Mouse (Mus musculus): ENCODE data around the gene Hs2st1.

Hs2st1 gene

GRCm38 (mm10) chr3:144496762-144497161 is 73.2 kb downstream of the Hs2st1 start:
- no peak for DNase-seq

DNA sequence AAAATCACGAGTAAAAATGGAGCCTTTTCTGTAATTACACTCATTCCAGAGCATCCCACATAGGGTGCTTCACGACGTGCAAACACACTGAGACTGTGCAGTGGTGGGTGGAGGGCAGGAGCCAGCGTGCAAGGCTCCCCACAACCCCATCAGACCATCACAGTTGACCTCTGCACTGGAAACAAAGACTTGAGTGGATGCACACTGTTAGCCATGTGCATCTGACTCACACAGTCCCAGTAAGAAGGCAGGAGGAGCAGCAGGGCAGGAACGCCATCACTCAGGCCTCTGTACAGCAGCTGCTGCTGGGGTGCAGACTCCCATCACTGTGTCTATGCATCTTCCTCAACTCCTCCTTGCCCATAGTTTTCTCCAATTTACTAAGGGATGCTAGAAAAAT is 75.1 kb downstream of the Hs2st1 start:
- no peak for DNase-seq

GRCm38 (mm10) chr3:144488787-144489186 is 81.2 kb downstream of the Hs2st1 start:
- no peak for DNase-seq

- DNase-seq = no peak
These were observed 89.4 kb downstream of the Hs2st1 start for GRCm38 (mm10) chr3:144480595-144480994.

- DNase-seq = no peak
These were observed 91.6 kb downstream of the Hs2st1 start for GRCm38 (mm10) chr3:144478427-144478794.

- no peak for DNase-seq
These were observed 92.1 kb downstream of the Hs2st1 start for GRCm38 (mm10) chr3:144477707-144478426.

- DNase-seq = no peak
These were observed 94.1 kb downstream of the Hs2st1 start for GRCm38 (mm10) chr3:144475891-144476290.

GRCm38 (mm10) chr3:144474726-144475125 is 95.3 kb downstream of the Hs2st1 start:
- no peak for DNase-seq

DNA sequence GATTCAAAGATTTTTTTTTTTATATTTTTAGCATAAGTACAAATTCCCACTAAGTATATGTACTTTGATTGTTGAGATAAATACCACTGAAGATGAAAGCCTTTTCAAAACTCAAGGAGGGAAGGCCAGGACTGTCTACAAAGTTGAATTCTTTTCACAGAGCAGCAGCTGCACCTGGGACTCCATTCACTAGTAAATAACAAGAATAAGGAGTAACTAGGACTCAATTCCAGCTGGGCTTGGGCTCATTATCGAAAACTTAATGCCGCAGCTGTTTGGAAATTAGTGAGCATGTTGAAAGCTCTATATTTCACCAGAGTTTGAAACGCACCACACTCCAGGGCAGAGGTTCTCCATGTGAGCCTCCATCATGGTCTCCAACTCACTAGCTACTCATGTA is 98.0 kb downstream of the Hs2st1 start:
- DNase-seq = no peak

GRCm38 (mm10) chr3:144470901-144471300 is 99.1 kb downstream of the Hs2st1 start:
- DNase-seq = no peak

- DNase-seq = no peak
These were observed 102.5 kb downstream of the Hs2st1 start for GRCm38 (mm10) chr3:144467521-144467920.

- no peak for DNase-seq
These were observed 103.8 kb downstream of the Hs2st1 start for GRCm38 (mm10) chr3:144466108-144466678.

DNA sequence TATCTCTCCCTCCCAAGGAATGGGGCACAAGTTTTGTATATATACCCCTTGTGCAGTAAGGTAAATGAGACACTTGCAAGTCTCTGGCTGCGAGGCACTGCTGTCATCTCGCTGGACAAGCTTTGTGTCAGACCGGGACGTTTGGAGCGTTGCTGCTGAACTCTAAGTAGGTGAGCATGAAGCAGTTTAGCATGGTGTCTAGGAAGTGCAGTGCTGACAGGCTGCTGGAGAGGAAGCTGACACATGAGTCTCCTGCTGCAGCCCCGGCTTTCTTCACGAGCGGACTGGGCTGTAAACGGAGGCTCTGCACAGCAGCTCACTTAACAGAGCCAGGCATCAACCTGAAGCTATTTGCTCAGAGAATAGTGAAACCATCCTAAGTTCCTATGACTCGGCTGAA is 107.3 kb downstream of the Hs2st1 start:
- no peak for DNase-seq

DNA sequence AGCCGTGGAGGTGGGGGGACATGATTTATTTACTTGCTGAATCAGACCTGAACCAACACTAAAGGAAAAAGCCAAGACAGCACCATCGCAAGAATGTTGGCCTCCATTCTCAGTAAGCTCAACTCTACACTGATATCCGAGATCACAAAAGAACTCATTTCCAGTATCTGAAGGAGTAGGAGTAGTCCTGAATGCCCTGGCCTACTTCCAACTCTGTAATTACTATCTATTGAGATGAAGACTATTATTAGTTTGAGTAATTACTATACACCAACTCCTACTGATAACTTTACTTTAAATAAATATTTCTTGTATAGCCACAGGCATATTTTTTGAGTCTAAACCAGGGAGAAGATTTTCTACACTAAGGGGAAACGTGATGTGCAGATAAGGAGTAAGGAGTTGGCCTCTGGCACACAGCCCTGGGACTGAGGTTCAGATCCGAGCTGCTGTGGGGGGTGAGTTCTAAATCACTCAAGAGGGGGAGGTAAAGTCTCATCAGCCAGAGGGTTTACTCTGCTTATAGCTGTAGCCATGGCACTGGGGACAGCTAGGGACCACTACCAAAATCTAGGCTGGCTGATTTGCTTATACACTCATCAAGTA is 109.7 kb downstream of the Hs2st1 start:
- DNase-seq = no peak

DNA sequence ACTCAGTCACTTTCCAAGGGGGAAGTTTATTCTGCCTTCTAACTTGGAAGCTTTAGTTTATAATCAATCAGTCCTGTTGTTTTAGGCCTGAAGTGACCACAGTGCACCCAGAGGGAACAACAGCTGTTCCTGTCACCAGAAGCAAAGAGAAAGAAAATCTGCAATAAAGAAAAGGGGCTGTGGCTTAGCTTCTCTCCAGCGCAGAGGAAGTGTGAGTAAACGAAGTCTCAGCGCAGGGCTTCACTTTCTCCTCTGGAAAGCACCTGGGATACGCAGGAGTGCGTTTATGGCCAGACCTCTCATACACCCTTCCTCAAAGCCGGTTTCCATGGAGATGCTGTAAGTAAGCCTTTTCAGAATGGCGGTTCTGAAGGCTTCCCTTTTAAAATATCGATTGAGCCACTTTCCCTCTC is 110.7 kb downstream of the Hs2st1 start:
- DNase-seq = no peak

DNA sequence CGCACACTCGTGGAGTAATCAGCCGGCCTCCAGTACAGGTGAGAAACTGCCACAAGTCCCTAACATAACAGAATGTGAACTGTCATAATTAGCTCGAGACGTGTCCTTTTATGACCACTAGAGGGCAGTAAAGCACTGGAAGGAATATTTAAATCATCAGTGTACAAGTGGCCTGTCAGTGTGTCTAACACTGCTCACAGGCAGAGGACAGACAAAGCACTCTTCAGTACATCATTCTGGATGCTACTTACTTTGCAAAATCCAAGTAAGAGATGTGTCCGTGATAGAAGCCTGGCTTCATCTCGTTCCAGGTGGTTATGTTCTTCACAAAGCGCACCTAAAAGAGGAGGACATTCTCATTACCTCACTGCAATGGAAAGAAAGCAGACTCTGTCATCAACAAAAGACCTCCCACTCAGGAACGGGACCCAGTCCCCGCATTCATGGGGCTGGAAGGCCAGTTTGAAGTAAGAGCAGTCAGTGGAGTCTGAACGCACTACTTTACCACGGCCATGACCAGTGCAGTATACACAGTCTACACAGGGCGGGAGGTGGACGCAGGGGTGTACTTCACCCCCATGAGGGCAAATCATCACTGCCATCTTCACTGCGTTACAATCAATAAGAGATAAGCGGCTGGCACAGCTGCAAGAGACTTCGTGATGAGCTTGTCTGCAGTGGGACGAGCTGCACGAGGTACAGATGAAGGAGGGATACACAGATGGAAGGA is 116.1 kb downstream of the Hs2st1 start:
- DNase-seq = no peak

GRCm38 (mm10) chr3:144448977-144449376 is 121.0 kb downstream of the Hs2st1 start:
- DNase-seq = no peak

DNA sequence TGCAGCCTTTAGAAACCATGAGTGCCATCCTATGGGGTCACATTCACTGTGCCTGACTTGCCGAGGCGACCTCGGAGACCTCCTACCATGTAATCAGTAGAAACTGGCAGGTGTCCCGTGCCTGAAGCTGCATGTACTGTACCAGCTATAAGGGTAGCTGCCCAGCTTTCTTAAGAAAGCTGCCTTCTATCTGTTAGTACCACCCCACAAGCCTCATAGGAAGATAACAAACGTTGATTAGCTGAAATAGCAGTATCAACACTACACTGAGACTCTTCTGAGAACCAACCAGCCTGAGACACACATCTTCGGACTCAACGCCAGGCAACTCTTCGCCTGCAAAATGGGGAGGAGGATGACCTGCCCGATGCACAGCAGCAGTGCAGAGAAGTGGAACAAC is 122.1 kb downstream of the Hs2st1 start:
- no peak for DNase-seq

GRCm38 (mm10) chr3:144446081-144446634 is 123.8 kb downstream of the Hs2st1 start:
- no peak for DNase-seq

DNA sequence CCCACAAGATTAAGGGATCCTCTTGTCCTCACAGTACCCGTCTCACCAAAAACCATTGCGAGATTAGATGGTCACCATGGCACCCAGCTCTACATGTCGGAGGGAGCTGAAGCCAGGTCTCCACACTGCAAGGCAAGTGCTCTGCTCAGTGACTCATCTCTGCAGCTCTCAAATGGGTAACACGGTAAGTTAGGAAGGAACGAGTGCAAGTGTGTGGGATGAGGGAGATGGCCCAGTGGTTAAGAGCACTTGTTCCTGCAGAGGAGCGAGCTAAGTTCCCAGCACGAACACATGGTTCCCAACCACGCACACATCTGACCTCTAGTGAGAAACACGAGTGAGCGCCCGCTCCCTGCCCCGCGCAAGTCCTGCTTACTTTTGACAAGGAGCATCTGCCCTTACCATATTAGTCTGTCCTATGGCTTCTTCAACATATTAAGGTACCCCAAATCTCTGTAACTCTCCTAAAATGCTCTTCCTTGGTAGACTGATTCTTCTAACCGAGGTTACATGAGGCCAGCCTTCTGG is 132.0 kb downstream of the Hs2st1 start:
- no peak for DNase-seq

DNA sequence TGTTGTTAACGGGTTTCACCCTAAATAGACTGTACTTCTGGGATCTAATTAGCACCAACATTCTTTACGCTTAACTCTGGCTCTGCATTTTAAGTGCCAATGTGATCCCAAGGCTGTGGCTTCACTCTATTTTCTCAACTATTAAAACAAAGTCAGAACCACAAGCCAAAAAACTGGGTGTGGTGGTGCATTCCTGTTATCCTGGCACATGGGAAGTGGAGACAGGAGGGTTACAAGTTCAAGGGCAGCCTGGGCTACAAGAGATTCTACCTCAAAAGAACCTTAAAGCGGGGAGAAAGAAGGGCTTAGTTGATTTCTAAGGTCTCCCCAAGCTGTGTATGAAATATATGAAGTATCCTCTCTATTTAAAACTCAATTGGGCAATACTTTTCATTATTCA is 133.9 kb downstream of the Hs2st1 start:
- DNase-seq = no peak

DNA sequence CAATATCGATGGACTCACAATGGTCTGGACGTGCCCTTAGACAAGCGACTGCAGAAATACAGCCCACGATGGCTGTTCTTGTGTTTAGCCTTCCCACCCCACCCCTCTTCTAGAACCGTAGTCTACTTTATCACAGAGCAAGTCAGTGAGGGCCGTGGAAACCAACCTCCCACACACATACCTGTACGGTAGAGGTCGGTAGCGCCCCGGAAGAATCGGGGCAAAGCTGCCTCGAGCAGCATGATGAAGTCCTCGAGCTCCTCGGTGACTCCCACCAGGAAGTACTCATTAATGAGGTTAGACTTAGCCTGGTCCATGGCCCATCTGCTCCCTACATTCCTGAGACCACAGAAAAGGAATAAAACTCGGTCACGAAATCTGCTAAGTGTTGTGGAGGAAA is 134.7 kb downstream of the Hs2st1 start:
- DNase-seq = no peak

- no peak for DNase-seq
These were observed 135.7 kb downstream of the Hs2st1 start for GRCm38 (mm10) chr3:144434276-144434675.
